Mouse (Mus musculus) heart, postnatal 25 days (tissue): Measurements from ENCODE around the gene Hbq1b. TPM values are rescaled to one million over a fixed set of nuclear protein-coding genes. Genes with fewer than 3 reads are reported as not detected.
A peak's percentile ranks its signal among the peaks of the same experiment; 100 is the strongest.

Experiments
- DNase-seq: peaks from one replicate; pipeline ENCODE4 v3.0.0; 2022; ENCODE audit warnings: low spot score
- intact Hi-C: fragments of 180-260 bp; cut with DNase I; formaldehyde crosslinking; loops from one replicate; pipeline ENCODE4 v1.15.1; 2025
- total RNA-seq, 2 experiments: library from RNA; stranded (reverse); gene quantifications; 2 replicates each; pipeline ENCODE4 v1.2.3; 2021

Hbq1b gene
- 1 to 10 TPM in 1 of 2 experiments, under 1 TPM in 1; 0.70 to 1.9 TPM for total RNA-seq

- DNase-seq, result peak; percentile 32
- intact Hi-C loops, result loop anchor here (2.0 to 5.0 kb wide), 2 partner anchors 35 to 104 kb away; no protein-coding TSS in a partner anchor
Measured at GRCm38 (mm10) chr11:32286695-32287492, at the start of gene Hbq1b. Gene Hbq1b (plus strand): TSS chr11:32286965.

- intact Hi-C loops, result no loop called here
Measured at GRCm38 (mm10) chr11:32237411-32237795, 49.4 kb upstream of the Hbq1b start.

GRCm38 (mm10) chr11:32238093-32238860, 48.5 kb upstream of the Hbq1b start:
- no peak for DNase-seq
- intact Hi-C loops, result loop anchor here (1.0 kb wide), 2 partner anchors 21 to 56 kb away; no protein-coding TSS in a partner anchor

More at GRCm38 (mm10) chr11:32237411-32237795, 49.4 kb upstream of the Hbq1b start:
- DNase-seq, result no peak

GRCm38 (mm10) chr11:32241391-32241790, 45.4 kb upstream of the Hbq1b start:
- no peak for DNase-seq
- intact Hi-C loops, result loop anchor here (5.0 kb wide), 1 partner anchor 34 kb away; the partner anchor contains the start of gene Snrnp25

DNA sequence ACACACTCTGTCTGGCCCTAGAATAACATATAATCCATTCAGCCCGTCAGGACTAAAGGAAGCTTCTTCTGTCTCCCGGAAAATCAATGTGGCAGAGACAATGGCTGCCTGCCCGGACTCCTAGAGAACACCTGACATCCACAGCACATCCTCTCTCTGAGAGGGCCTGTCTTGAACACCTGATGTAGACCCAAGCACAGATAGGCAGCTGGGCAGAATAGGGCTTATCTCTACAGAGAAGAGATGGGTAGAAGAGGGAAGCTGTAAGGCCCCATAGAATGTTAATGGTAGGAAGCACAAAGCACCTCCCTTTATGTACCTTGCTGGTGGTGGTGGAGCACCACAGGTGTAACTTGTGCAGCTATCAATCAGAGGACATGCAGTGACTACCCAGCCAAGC, 44.6 kb upstream of the Hbq1b start:
- intact Hi-C loops, result loop anchor here (5.0 kb wide), 1 partner anchor 35 kb away; the partner anchor contains the start of gene Snrnp25
- no peak for DNase-seq

DNA sequence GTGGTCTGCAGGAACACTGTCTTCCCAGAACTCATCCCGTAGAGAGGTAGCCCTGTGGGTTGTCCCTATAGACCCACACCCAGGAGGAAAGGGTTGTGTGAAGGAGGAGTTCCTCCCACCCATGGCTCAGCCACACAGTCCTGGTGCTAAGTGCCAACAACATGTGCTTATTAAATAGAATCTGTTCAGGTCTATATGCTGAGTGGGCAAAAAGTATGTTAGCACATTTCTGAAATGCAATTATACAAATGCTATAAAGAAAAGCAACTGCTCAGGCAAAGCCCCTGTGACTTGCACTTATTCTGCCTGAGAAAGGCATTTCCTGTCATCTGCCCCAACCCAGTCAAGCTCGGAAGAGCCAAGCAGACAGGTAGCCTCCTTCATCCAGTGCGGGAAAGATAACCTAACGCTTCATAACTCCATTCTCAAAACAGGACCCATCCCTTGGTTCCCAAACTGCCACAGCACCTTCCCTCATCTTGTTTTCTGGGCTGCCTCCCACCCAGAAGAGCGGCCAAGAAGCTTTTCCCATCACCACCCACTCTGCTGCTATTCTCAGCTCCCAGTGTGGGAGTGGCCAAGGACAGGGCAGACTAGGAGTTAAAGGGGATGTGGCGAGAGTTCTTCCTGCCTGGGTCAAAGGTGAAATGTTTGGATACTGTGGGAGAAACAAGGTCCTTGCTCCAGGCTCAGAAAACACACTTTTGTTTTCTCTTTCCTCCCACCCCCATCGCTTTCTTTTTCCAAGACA, 43.4 kb upstream of the Hbq1b start:
- no peak for DNase-seq
- intact Hi-C loops, result loop anchor here (5.0 kb wide), 1 partner anchor 36 kb away; the partner anchor contains the start of gene Snrnp25

DNA sequence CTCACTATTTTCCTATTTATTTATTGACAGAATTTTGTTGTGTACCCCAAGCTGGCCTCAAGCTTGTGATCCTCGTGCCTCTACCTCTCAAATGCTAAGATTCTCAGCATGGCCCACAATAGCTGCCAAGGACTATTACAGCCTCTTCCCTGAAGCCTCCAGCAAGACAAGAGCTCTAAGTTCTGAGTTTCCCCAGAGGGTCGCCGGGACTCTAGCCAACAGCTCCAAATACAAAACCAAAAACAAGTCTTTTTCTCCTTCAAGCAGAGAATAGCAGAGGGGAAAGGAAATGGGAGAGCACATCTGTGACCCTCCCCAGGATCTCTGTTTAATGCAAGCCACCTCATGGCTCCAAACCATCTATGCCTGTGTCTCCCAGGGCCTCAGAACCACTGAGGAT, 42.7 kb upstream of the Hbq1b start:
- intact Hi-C loops, result loop anchor here (5.0 kb wide), 1 partner anchor 37 kb away; the partner anchor contains the start of gene Snrnp25

GRCm38 (mm10) chr11:32244617-32245016, 42.1 kb upstream of the Hbq1b start:
- no peak for DNase-seq
- intact Hi-C loops, result loop anchor here (5.0 kb wide), 1 partner anchor 37 kb away; the partner anchor contains the start of gene Snrnp25

More for the DNA sequence above, 42.7 kb upstream of the Hbq1b start:
- DNase-seq, result no peak

GRCm38 (mm10) chr11:32245614-32246013, 41.2 kb upstream of the Hbq1b start:
- intact Hi-C loops, result no loop called here

GRCm38 (mm10) chr11:32247068-32247467, 39.7 kb upstream of the Hbq1b start:
- intact Hi-C loops, result no loop called here
- no peak for DNase-seq

More at GRCm38 (mm10) chr11:32245614-32246013, 41.2 kb upstream of the Hbq1b start:
- DNase-seq, result no peak

GRCm38 (mm10) chr11:32248350-32248749, 38.4 kb upstream of the Hbq1b start:
- DNase-seq, result no peak

DNA sequence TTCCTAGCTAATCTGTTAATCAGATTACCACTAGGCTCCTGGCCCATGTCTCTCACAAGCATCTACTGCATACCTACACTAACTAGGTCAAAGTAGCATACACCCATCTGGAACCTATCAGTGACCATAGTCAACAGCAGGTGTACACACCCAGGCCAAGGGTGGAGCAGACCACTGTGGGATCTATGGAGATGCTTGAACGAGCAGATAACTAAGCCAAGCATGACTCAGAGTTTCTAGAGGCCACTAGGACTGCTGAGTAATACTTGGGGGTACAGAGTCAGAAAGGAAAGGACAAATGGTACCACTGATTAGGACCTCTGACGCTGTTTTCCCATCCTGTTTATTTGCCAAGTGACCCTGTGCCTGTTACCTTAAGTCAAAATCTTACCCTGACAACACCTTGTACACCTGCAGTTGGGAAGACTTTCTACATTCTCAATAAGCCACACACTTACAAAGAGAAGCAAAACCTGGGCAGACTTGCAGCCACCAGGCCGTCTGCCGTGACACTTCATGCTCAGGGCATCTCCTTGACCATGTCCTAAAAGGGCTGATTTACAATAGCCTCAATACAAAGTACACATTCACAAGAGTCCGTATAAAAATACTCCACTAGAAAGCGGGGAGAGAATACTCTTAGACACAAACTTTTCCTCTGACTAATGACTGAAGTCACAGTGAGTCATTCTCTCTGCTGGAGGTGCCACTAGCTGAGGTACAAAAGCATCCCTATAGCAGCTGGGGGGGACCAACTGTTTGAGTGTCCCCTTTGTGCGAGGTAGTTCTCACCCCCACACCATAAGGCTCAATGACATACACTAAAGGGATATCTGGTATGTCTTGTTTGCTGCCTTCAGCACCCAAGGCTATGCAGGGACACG, 35.6 kb upstream of the Hbq1b start:
- no peak for DNase-seq
- intact Hi-C loops, result no loop called here

More at GRCm38 (mm10) chr11:32248350-32248749, 38.4 kb upstream of the Hbq1b start:
- intact Hi-C loops, result no loop called here

- intact Hi-C loops, result no loop called here
Measured at GRCm38 (mm10) chr11:32253121-32253520, 33.6 kb upstream of the Hbq1b start.

DNA sequence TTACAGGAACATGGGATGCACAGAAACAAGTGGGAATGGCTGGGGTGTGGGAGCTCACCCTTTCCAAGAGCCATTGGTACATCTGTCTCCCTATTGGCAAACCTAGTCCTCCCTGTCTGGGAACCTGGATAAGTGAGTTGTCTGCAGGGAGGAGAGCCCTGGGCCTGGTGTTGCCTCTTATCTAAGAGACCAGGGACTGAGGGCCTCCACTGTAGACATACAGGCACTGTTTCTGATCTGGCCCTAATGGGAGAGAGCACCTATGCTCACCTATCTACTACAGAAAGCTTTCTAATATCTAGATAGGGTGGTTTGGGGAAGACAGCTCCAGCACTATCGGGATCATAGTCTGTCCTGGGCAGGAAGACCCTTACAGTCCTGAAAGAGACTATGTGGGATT, 30.6 kb upstream of the Hbq1b start:
- intact Hi-C loops, result no loop called here
- no peak for DNase-seq

More at GRCm38 (mm10) chr11:32253121-32253520, 33.6 kb upstream of the Hbq1b start:
- DNase-seq, result no peak

- DNase-seq, result no peak
- intact Hi-C loops, result no loop called here
Measured at GRCm38 (mm10) chr11:32256566-32256965, 30.2 kb upstream of the Hbq1b start.

GRCm38 (mm10) chr11:32262674-32263415, 23.9 kb upstream of the Hbq1b start:
- intact Hi-C loops, result no loop called here
- DNase-seq, result no peak

- no peak for DNase-seq
- intact Hi-C loops, result no loop called here
Measured at GRCm38 (mm10) chr11:32265117-32265738, 21.5 kb upstream of the Hbq1b start.

DNA sequence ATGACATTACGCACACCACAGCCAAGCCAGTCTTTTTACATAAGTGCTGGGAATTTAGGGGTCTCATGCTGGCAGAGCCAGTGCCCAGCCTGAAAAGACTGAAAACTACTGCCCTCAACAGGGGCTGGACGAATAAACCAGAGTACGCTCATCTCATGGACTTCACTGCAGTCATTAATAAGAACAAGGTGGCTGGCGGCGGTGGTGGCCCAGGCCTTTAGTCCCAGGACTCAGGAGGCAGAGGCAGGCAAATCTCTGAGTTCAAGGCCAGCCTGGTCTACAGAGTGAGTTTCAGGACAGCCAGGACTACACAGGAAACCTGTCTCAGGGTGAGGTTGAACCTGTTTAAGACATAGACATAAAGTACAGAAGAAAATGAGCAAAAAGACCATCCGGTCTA, 20.6 kb upstream of the Hbq1b start:
- no peak for DNase-seq
- intact Hi-C loops, result no loop called here
